ENCODE assay signal across 10 mouse cellular contexts in genomic region chr1:173389431-173389830, GRCm38 (mm10). TPM values are rescaled to one million over a fixed set of nuclear protein-coding genes. Genes with fewer than 3 reads are reported as not detected.
A peak's percentile ranks its signal among the peaks of the same experiment; 100 is the strongest.
DNase-seq lines count a peak whose midpoint lies in the region; ATAC-seq and TF ChIP-seq lines count a peak whose summit lies in the region.
"Had no signal": no experiment of that assay in that cellular context is flagged by ENCODE, and none has a peak within 500 bp of the region (broad histone marks: within the 10 kb centered on the region; RNA-seq: fewer than 3 reads in every experiment).

No protein-coding gene starts in this region.

- no peak for TF ChIP-seq EP300 in liver, postnatal 0 days (IDR thresholded peaks at IDR 0.05; ENCODE audit: low read depth)

- TF ChIP-seq CTCF in intestine, postnatal 0 days (IDR thresholded peaks at IDR 0.05; ENCODE audit: low read depth), result no peak
- no peak for TF ChIP-seq CTCF in liver, postnatal 0 days (IDR thresholded peaks at IDR 0.05; ENCODE audit: low read depth)

- H3K36me3 ChIP-seq in intestine, embryonic 15.5 days, result no peaks in the 10 kb centered on the region
- no peaks in the 10 kb centered on the region for H3K36me3 ChIP-seq in intestine, postnatal 0 days (ENCODE audit: control insufficient read depth, insufficient read depth)
- H3K36me3 ChIP-seq in embryonic facial prominence, embryonic 15.5 days, result no peaks in the 10 kb centered on the region
- H3K36me3 ChIP-seq in hindbrain, embryonic 14.5 days (replicated peaks; ENCODE audit: control insufficient read depth, insufficient read depth), result no peaks in the 10 kb centered on the region
- no peaks in the 10 kb centered on the region for H3K36me3 ChIP-seq in liver, postnatal 0 days (replicated peaks; ENCODE audit: insufficient read depth, low read length)

- H3K27me3 ChIP-seq in intestine, embryonic 15.5 days (replicated peaks), result no peaks in the 10 kb centered on the region
- no peaks in the 10 kb centered on the region for H3K27me3 ChIP-seq in intestine, postnatal 0 days (replicated peaks; ENCODE audit: control insufficient read depth, insufficient read depth, low read length)
- no peaks in the 10 kb centered on the region for H3K27me3 ChIP-seq in embryonic facial prominence, embryonic 15.5 days
- H3K27me3 ChIP-seq in hindbrain, embryonic 14.5 days (ENCODE audit: control insufficient read depth, insufficient read depth, low read length), result no peaks in the 10 kb centered on the region
- H3K27me3 ChIP-seq in liver, postnatal 0 days (ENCODE audit: insufficient read depth, low read length), result no peaks in the 10 kb centered on the region

- H3K4me1 ChIP-seq in intestine, embryonic 15.5 days (replicated peaks), result 0 out of 2 replicates have a peak, but pooled peaks cover 5% of the 10 kb centered on the region
- H3K4me1 ChIP-seq in intestine, postnatal 0 days (replicated peaks; ENCODE audit: control insufficient read depth, insufficient read depth, low read length), result no peaks in the 10 kb centered on the region
- peaks cover 11% of the 10 kb centered on the region for H3K4me1 ChIP-seq in embryonic facial prominence, embryonic 15.5 days
- H3K4me1 ChIP-seq in hindbrain, embryonic 14.5 days (replicated peaks; ENCODE audit: control insufficient read depth, insufficient read depth, low read length), result peaks cover 10% of the 10 kb centered on the region; the same call in 1 of the 2 replicates
- H3K4me1 ChIP-seq in liver, postnatal 0 days (ENCODE audit: insufficient read depth), result no peaks in the 10 kb centered on the region

- WGBS in intestine, embryonic 15.5 days, result 28% methylated on average over 3 of the region's 3 CpGs
- WGBS in intestine, postnatal 0 days, result 26% methylated on average over 3 of the region's 3 CpGs
- 9% methylated on average over 3 of the region's 3 CpGs for WGBS in embryonic facial prominence, embryonic 15.5 days
- 12% methylated on average over 3 of the region's 3 CpGs for WGBS in hindbrain, embryonic 14.5 days
- 28% methylated on average over 3 of the region's 3 CpGs for WGBS in liver, postnatal 0 days (ENCODE audit: insufficient replicate concordance)

- no peak overlapping the region for H3K27ac ChIP-seq in intestine, embryonic 15.5 days
- no peak overlapping the region for H3K27ac ChIP-seq in intestine, postnatal 0 days (ENCODE audit: low read depth, low read length)
- no peak overlapping the region for H3K27ac ChIP-seq in embryonic facial prominence, embryonic 15.5 days (replicated peaks)
- peak overlapping the region; percentile 94 for H3K27ac ChIP-seq in hindbrain, embryonic 14.5 days
- no peak overlapping the region for H3K27ac ChIP-seq in liver, postnatal 0 days (ENCODE audit: low read depth)

- no peak for ATAC-seq in intestine, embryonic 15.5 days
- no peak for ATAC-seq in intestine, postnatal 0 days
- no peak for ATAC-seq in embryonic facial prominence, embryonic 15.5 days (ENCODE audit: insufficient number of reproducible peaks, low FRiP score, low TSS enrichment, low read depth)
- ATAC-seq in hindbrain, embryonic 14.5 days (ENCODE audit: low FRiP score), result peak; percentile 55
- no peak for ATAC-seq in liver, postnatal 0 days
- ATAC-seq in granulocyte monocyte progenitor cell, adult 5-6 weeks (replicated peaks; ENCODE audit: poor library complexity, severe bottlenecking), result no peak

- DNase-seq in hindbrain, embryonic 14.5 days (ENCODE audit: low spot score), result no peak
- peak; percentile 17 for DNase-seq in neural tube, embryonic 10.5 days (ENCODE audit: extremely low spot score, low spot score)
- no peak for DNase-seq in liver, postnatal 0 days
- DNase-seq in frontal cortex, adult 2 months (ENCODE audit: extremely low spot score in 1 of 2, low spot score in 1 of 2), result no peak
- DNase-seq: adrenal gland, adult 8-10 months; kidney, postnatal 14 days had no signal

- H3K9me3 ChIP-seq in intestine, embryonic 15.5 days, result no peaks in the 10 kb centered on the region
- no peaks in the 10 kb centered on the region for H3K9me3 ChIP-seq in intestine, postnatal 0 days (ENCODE audit: control insufficient read depth)
- no peaks in the 10 kb centered on the region for H3K9me3 ChIP-seq in embryonic facial prominence, embryonic 15.5 days (replicated peaks)
- no peaks in the 10 kb centered on the region for H3K9me3 ChIP-seq in hindbrain, embryonic 14.5 days (ENCODE audit: control insufficient read depth, low read length)
- no peaks in the 10 kb centered on the region for H3K9me3 ChIP-seq in liver, postnatal 0 days (ENCODE audit: low read length)

- no peak overlapping the region for H3K4me3 ChIP-seq in intestine, embryonic 15.5 days (replicated peaks)
- no peak overlapping the region for H3K4me3 ChIP-seq in intestine, postnatal 0 days (ENCODE audit: low read depth, low read length)
- peak overlapping the region; percentile 22 for H3K4me3 ChIP-seq in embryonic facial prominence, embryonic 15.5 days (replicated peaks)
- peak overlapping the region; percentile 34 for H3K4me3 ChIP-seq in hindbrain, embryonic 14.5 days (replicated peaks; ENCODE audit: low read length)
- H3K4me3 ChIP-seq in liver, postnatal 0 days (ENCODE audit: low read depth, low read length), result no peak overlapping the region

- H3K9ac ChIP-seq in intestine, embryonic 15.5 days, result no peak overlapping the region
- H3K9ac ChIP-seq in intestine, postnatal 0 days (ENCODE audit: low read depth, low read length), result no peak overlapping the region
- no peak overlapping the region for H3K9ac ChIP-seq in embryonic facial prominence, embryonic 15.5 days
- peak overlapping the region; percentile 57 for H3K9ac ChIP-seq in hindbrain, embryonic 14.5 days
- H3K9ac ChIP-seq in liver, postnatal 0 days (replicated peaks), result no peak overlapping the region

- H3K4me2 ChIP-seq in intestine, embryonic 15.5 days (replicated peaks), result peak overlapping the region; percentile 40
- no peak overlapping the region; the same call in 1 of the 2 replicates for H3K4me2 ChIP-seq in intestine, postnatal 0 days (replicated peaks; ENCODE audit: low read depth)
- peak overlapping the region; percentile 37; the same call in 1 of the 2 replicates for H3K4me2 ChIP-seq in embryonic facial prominence, embryonic 15.5 days (replicated peaks)
- peak overlapping the region; percentile 48 for H3K4me2 ChIP-seq in hindbrain, embryonic 14.5 days (replicated peaks)
- no peak overlapping the region for H3K4me2 ChIP-seq in liver, postnatal 0 days (ENCODE audit: low read depth, low read length)

RNA-seq across cellular contexts. Expression of gene Cadm3, which starts 21.9 kb away (rescaled TPM):
- polyA plus RNA-seq in intestine, embryonic 15.5 days (2015; fragmentation: Nextera tagmentation; extraction: Ambion mirVana), result 2.2 and 2.4 TPM in 2 replicates
- polyA plus RNA-seq in intestine, postnatal 0 days (2015; fragmentation: Nextera tagmentation; extraction: Ambion mirVana), result 0.85 and 1.2 TPM in 2 replicates
- polyA plus RNA-seq in embryonic facial prominence, embryonic 15.5 days (2015; fragmentation: Nextera tagmentation; extraction: Ambion mirVana), result 5.5 and 6.2 TPM in 2 replicates
- 138 and 157 TPM in 2 replicates for polyA plus RNA-seq in hindbrain, embryonic 14.5 days (2014; fragmentation: Nextera tagmentation; extraction: Ambion mirVana)
- polyA plus RNA-seq in liver, postnatal 0 days (2015; fragmentation: Nextera tagmentation; extraction: Ambion mirVana), result 0.49 and 0.61 TPM in 2 replicates
- not detected in 2 replicates for total RNA-seq in granulocyte monocyte progenitor cell, adult 5-6 weeks (2014; fragmentation: Nextera tagmentation)
- 0.26 TPM in 1 of 2 replicates, not detected in the other for total RNA-seq in granulocyte monocyte progenitor cell, adult 5-6 weeks (2017)
- 360 and 371 TPM in 2 replicates for polyA plus RNA-seq in frontal cortex, adult 2 months (2012; rRNA removed)

RNA-seq across cellular contexts. Expression of gene Aim2, which starts 38.8 kb away (rescaled TPM):
- 3.7 and 4.4 TPM in 2 replicates for polyA plus RNA-seq in intestine, embryonic 15.5 days (2015; fragmentation: Nextera tagmentation; extraction: Ambion mirVana)
- 2.0 and 3.1 TPM in 2 replicates for polyA plus RNA-seq in intestine, postnatal 0 days (2015; fragmentation: Nextera tagmentation; extraction: Ambion mirVana)
- polyA plus RNA-seq in embryonic facial prominence, embryonic 15.5 days (2015; fragmentation: Nextera tagmentation; extraction: Ambion mirVana), result 2.1 and 2.5 TPM in 2 replicates
- polyA plus RNA-seq in hindbrain, embryonic 14.5 days (2014; fragmentation: Nextera tagmentation; extraction: Ambion mirVana), result 1.3 and 1.4 TPM in 2 replicates
- 4.6 and 4.7 TPM in 2 replicates for polyA plus RNA-seq in liver, postnatal 0 days (2015; fragmentation: Nextera tagmentation; extraction: Ambion mirVana)
- 59.1 and 67.7 TPM in 2 replicates for total RNA-seq in granulocyte monocyte progenitor cell, adult 5-6 weeks (2014; fragmentation: Nextera tagmentation)
- 80.6 and 90.7 TPM in 2 replicates for total RNA-seq in granulocyte monocyte progenitor cell, adult 5-6 weeks (2017)
- polyA plus RNA-seq in frontal cortex, adult 2 months (2012; rRNA removed), result 2.3 and 3.4 TPM in 2 replicates

RNA-seq across cellular contexts. Expression of gene Ackr1, which starts 55.9 kb away (rescaled TPM):
- polyA plus RNA-seq in intestine, embryonic 15.5 days (2015; fragmentation: Nextera tagmentation; extraction: Ambion mirVana), result 2.1 and 2.6 TPM in 2 replicates
- polyA plus RNA-seq in intestine, postnatal 0 days (2015; fragmentation: Nextera tagmentation; extraction: Ambion mirVana), result 0.66 and 1.5 TPM in 2 replicates
- 2.3 TPM in 2 replicates for polyA plus RNA-seq in embryonic facial prominence, embryonic 15.5 days (2015; fragmentation: Nextera tagmentation; extraction: Ambion mirVana)
- 23.4 and 24.0 TPM in 2 replicates for polyA plus RNA-seq in hindbrain, embryonic 14.5 days (2014; fragmentation: Nextera tagmentation; extraction: Ambion mirVana)
- polyA plus RNA-seq in liver, postnatal 0 days (2015; fragmentation: Nextera tagmentation; extraction: Ambion mirVana), result 16.9 and 21.8 TPM in 2 replicates
- not detected in 2 replicates for total RNA-seq in granulocyte monocyte progenitor cell, adult 5-6 weeks (2014; fragmentation: Nextera tagmentation)
- total RNA-seq in granulocyte monocyte progenitor cell, adult 5-6 weeks (2017), result not detected in 2 replicates
- polyA plus RNA-seq in frontal cortex, adult 2 months (2012; rRNA removed), result 115 and 129 TPM in 2 replicates

Comparison
In these comparisons a context has a peak if more than half of its experiments do, and no peak if none do; other contexts are left out.
1. H3K4me2 ChIP-seq: peak in intestine, embryonic 15.5 days (single experiment), embryonic facial prominence, embryonic 15.5 days (single experiment) and hindbrain, embryonic 14.5 days (single experiment); none in intestine, postnatal 0 days (single experiment) and liver, postnatal 0 days (single experiment).
2. H3K4me3 ChIP-seq: peak in embryonic facial prominence, embryonic 15.5 days (single experiment) and hindbrain, embryonic 14.5 days (single experiment); none in intestine, embryonic 15.5 days (single experiment), intestine, postnatal 0 days (single experiment) and liver, postnatal 0 days (single experiment).
3. RNA of gene Cadm3, which starts 21.9 kb away (polyA plus RNA-seq): 360 to 371 TPM in frontal cortex, adult 2 months and 138 to 157 TPM in hindbrain, embryonic 14.5 days; 5.5 to 6.2 TPM in embryonic facial prominence, embryonic 15.5 days, 2.2 to 2.4 TPM in intestine, embryonic 15.5 days, 0.85 to 1.2 TPM in intestine, postnatal 0 days and 0.49 to 0.61 TPM in liver, postnatal 0 days; every median in the first group is over 10 times any median in the second.